Mouse (Mus musculus) midbrain, embryonic 14.5 days (tissue): ENCODE results near the gene Tbl1xr1. TPM values are rescaled to one million over a fixed set of nuclear protein-coding genes. Genes with fewer than 3 reads are reported as not detected.

Experiments
- ATAC-seq: fragments of 200-750 bp; cut with Nextera tagmentation; 2 replicates; pipeline ENCODE4 v1.8.0; 2017; ENCODE audit warnings: moderate number of reproducible peaks, moderate library complexity; ENCODE audit not compliant: low FRiP score, low TSS enrichment
- DNase-seq: peaks from one replicate; pipeline ENCODE4 v3.0.0-alpha.2; 2015
- H3K27ac ChIP-seq: fragments of 300-500 bp; sonication (generic); replicated peaks from 2 replicates; pipeline ENCODE4 v1.5.1; 2014; ENCODE audit warnings: mild to moderate bottlenecking, low read depth, low read length, moderate library complexity
- H3K27me3 ChIP-seq: fragments of 300-500 bp; sonication (generic); 2 replicates; pipeline ENCODE4 v1.6.1; 2014; ENCODE audit warnings: low read length, control low read depth, mixed read lengths; ENCODE audit not compliant: control insufficient read depth, insufficient read depth
- H3K36me3 ChIP-seq: fragments of 300-500 bp; sonication (generic); 2 replicates; pipeline ENCODE4 v1.6.1; 2014; ENCODE audit warnings: low read length, control low read depth; ENCODE audit not compliant: control insufficient read depth, insufficient read depth
- H3K4me1 ChIP-seq: fragments of 300-500 bp; sonication (generic); 2 replicates; pipeline ENCODE4 v1.6.1; 2014; ENCODE audit warnings: mild to moderate bottlenecking, antibody characterized with exemption, low read length, control low read depth; ENCODE audit not compliant: control insufficient read depth, insufficient read depth
- H3K4me2 ChIP-seq: fragments of 300-500 bp; sonication (generic); 2 replicates; pipeline ENCODE4 v1.6.1; 2014; ENCODE audit warnings: mild to moderate bottlenecking, low read length, moderate library complexity
- H3K4me3 ChIP-seq: fragments of 300-500 bp; sonication (generic); replicated peaks from 2 replicates; pipeline ENCODE4 v1.5.1; 2014; ENCODE audit warnings: low read depth, low read length
- H3K9ac ChIP-seq: fragments of 300-500 bp; sonication (generic); replicated peaks from 2 replicates; pipeline ENCODE4 v1.6.1; 2014; ENCODE audit warnings: mild to moderate bottlenecking, low read length, moderate library complexity
- H3K9me3 ChIP-seq: fragments of 300-500 bp; sonication (generic); 2 replicates; pipeline ENCODE4 v1.6.1; 2016; ENCODE audit warnings: low read length, control low read depth, mixed read lengths; ENCODE audit not compliant: control insufficient read depth
- WGBS: fragments of 180-500 bp; shearing (Covaris S2); extraction: QIAGEN DNeasy Blood & Tissue Kit; methylation state at CpG from one replicate; pipeline ENCODE4 v1.1.7; 2014; 5-methylcytosine and 5-hydroxymethylcytosine counted together
- polyA plus RNA-seq: library from polyadenylated mRNA; unstranded; fragments of >200 nt; fragmentation: Nextera tagmentation; extraction: Ambion mirVana; gene quantifications from 2 replicates; pipeline ENCODE4 v1.2.1, GENCODE M21; 2014

The Tbl1xr1 gene
- polyA plus RNA-seq, 1 experiment from 2014 or later = 26.2 TPM

DNA sequence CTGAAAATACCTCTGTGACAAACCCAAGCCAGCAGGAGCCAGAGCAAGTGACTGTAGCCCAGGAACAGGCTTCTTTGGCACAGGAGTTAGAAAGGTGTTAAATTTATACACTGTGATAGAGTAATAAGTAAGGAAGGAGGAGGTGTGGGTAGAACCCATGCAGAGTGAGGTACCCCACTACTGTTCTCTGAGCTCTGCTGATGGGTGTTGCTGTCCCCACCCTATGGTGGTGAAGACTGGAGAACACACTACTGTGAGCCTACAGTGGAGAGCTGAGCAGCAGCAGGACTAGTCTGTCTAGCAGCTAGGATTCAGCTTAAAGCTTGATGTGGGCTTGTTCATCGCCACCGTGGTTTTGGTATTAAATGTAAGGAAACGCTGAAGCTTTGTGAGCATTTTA is 86.5 kb downstream of the Tbl1xr1 start:
- H3K9me3 ChIP-seq = peaks cover 8% of the 10 kb centered on the region; the same call in 1 of the 2 replicates
- no peak overlapping the region for H3K27ac ChIP-seq
- 97% methylated on average over 3 of the region's 3 CpGs for WGBS
- ATAC-seq (no peak), DNase-seq (no peak)
- no peaks in the 10 kb centered on the region for H3K4me1 ChIP-seq
- no peak overlapping the region for H3K9ac ChIP-seq
- H3K4me3 ChIP-seq = no peak overlapping the region
- no peaks in the 10 kb centered on the region for H3K36me3 ChIP-seq
- no peak overlapping the region for H3K4me2 ChIP-seq
- H3K27me3 ChIP-seq = no peaks in the 10 kb centered on the region

DNA sequence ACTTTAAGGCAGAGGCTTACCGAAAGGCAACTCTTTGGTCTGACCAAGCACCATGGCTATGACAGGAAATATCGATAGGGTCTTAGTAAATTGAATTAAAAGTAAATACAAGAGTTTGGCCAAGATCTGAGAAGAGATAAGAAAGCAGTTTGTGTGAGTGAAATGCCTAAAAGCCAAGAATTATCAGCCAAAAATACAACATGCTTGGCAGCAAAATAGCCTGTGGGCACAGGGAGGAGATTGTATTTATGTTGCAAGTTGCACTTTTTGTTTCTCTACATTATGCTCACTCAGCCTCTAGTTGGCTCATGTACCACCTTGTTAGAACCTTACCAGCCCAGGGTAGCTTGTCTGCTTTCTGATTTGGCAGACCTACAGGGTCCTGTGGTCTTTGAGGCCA is 91.4 kb downstream of the Tbl1xr1 start:
- Histone ChIP-seq H3K27ac (no peak overlapping the region), H3K9me3 (no peaks in the 10 kb centered on the region), H3K4me3 (no peak overlapping the region), H3K9ac (no peak overlapping the region), H3K4me2 (no peak overlapping the region), H3K36me3 (no peaks in the 10 kb centered on the region), H3K4me1 (no peaks in the 10 kb centered on the region), H3K27me3 (no peaks in the 10 kb centered on the region)
- ATAC-seq = no peak
- DNase-seq = no peak
- WGBS = 98% methylated on average over 2 of the region's 2 CpGs

DNA sequence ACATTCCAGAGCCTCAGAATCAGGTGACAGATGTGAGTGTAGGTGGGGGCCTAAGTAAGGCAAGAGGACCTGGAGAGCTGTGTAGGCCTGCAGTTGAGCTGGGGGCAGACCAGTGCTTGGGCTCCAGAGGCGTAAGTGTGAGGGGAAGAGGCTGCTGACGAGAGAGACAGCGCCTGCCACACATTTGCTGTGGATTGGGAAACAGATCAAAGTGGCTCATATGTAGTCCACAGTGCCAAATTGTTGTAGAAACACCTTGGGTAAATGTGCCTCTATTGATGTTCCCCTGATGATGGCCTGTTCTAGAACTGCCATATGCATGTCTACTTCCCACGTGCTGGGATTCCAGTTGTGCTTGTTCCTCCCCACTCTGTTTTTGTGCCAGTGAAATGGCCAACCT is 92.0 kb downstream of the Tbl1xr1 start:
- H3K36me3 ChIP-seq = no peaks in the 10 kb centered on the region
- H3K9me3 ChIP-seq = no peaks in the 10 kb centered on the region
- H3K9ac ChIP-seq = no peak overlapping the region
- ATAC-seq = no peak
- WGBS = 90% methylated on average over 4 of the region's 4 CpGs
- no peak overlapping the region for H3K27ac ChIP-seq
- no peaks in the 10 kb centered on the region for H3K4me1 ChIP-seq
- no peak overlapping the region for H3K4me2 ChIP-seq
- DNase-seq = no peak
- H3K4me3 ChIP-seq = no peak overlapping the region
- no peaks in the 10 kb centered on the region for H3K27me3 ChIP-seq

DNA sequence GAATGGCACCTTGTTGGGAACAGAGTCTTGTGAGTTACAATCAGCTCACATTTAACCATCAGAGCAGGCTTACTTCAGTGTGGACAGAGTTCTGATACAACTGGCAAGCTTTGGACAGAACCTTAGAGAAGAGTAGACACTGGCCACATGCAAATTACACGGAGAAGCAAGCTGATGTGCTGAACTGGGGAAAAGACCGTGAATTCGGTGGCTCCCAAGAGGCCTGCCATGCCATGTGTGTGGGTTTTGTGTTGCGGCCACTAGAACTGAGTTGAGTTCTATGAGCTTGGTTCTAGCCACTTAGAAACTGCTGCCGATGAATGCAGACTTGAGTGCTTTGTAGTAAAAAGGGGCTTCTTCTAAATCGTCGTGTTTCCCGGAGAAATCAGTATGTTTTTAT is 95.1 kb downstream of the Tbl1xr1 start:
- 92% methylated on average over 8 of the region's 8 CpGs for WGBS
- no peak overlapping the region for H3K4me3 ChIP-seq
- H3K36me3 ChIP-seq = no peaks in the 10 kb centered on the region
- H3K27me3 ChIP-seq = no peaks in the 10 kb centered on the region
- no peaks in the 10 kb centered on the region for H3K4me1 ChIP-seq
- DNase-seq (no peak), ATAC-seq (no peak)
- no peaks in the 10 kb centered on the region for H3K9me3 ChIP-seq
- H3K27ac ChIP-seq = no peak overlapping the region
- no peak overlapping the region for H3K4me2 ChIP-seq
- no peak overlapping the region for H3K9ac ChIP-seq

DNA sequence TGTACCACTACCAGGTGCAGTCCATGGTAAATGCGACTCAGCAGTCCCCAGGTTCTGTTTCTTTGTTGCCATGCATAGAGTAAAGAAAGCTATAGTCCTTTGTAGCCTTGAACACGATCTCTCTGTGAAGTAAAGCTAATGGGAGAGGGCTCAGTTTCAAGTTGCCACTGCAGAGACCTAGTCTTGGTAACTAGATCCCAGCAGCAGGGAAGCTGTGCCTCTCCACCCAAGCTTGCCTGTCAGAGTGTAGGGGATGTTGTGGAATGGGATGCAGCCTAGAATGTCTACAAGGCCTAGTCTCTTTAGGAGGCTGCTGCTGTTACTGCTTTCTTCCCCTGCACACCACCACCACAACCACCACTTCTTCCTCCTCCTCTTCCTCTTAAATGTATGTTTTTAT is 96.0 kb downstream of the Tbl1xr1 start:
- WGBS = 67% methylated on average over 2 of the region's 2 CpGs
- no peak for ATAC-seq
- H3K9ac ChIP-seq = no peak overlapping the region
- H3K4me1 ChIP-seq = no peaks in the 10 kb centered on the region
- no peak overlapping the region for H3K4me2 ChIP-seq
- H3K4me3 ChIP-seq = no peak overlapping the region
- no peak overlapping the region for H3K27ac ChIP-seq
- no peak for DNase-seq
- no peaks in the 10 kb centered on the region for H3K36me3 ChIP-seq
- no peaks in the 10 kb centered on the region for H3K9me3 ChIP-seq
- no peaks in the 10 kb centered on the region for H3K27me3 ChIP-seq

DNA sequence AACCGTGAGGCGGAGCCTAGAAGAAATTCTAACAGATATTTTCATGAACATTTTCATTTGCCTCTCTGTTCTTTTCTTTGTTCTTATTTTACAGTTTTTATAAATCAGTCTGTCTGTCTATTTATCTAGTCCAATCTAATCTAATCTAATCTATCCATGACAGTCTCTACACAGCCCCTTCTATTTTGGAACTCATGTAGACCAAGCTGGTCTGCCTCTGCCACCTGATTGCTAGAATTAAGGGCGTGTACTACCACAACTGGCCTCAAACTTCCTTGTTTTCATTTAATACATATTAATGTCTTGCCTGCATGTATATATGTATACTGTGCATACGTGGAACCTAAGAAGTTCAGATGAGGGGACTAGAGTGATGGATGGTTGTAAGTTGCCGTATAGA is 96.7 kb downstream of the Tbl1xr1 start:
- no peaks in the 10 kb centered on the region for H3K27me3 ChIP-seq
- no peaks in the 10 kb centered on the region for H3K4me1 ChIP-seq
- no peaks in the 10 kb centered on the region for H3K36me3 ChIP-seq
- no peak overlapping the region for H3K27ac ChIP-seq
- no peak overlapping the region for H3K4me3 ChIP-seq
- 90% methylated on average over 5 of the region's 5 CpGs for WGBS
- no peaks in the 10 kb centered on the region for H3K9me3 ChIP-seq
- DNase-seq (no peak), ATAC-seq (no peak)
- no peak overlapping the region for H3K9ac ChIP-seq
- no peak overlapping the region for H3K4me2 ChIP-seq

DNA sequence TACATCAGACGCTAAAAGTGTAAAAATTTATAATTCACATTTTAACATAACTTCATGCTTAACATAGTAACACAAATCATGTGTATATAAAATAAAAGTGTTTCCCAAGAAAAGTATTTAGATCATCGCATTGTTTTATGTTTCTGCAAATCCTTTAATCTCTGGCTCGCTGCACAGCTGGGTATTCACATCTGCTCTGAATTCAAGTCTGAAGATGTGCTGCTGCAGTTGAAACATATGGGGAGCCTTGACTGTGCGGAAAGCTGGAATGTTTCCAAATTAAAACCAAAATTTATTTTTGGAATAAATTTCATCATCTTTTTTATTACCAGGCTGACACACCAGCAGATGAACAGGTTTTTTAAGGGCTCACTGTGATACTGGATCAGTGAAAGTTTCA is 97.8 kb downstream of the Tbl1xr1 start:
- 85% methylated on average over 4 of the region's 4 CpGs for WGBS
- H3K36me3 ChIP-seq = no peaks in the 10 kb centered on the region
- H3K4me3 ChIP-seq = no peak overlapping the region
- H3K4me1 ChIP-seq = no peaks in the 10 kb centered on the region
- H3K4me2 ChIP-seq = no peak overlapping the region
- H3K27me3 ChIP-seq = no peaks in the 10 kb centered on the region
- DNase-seq (no peak), ATAC-seq (no peak)
- no peaks in the 10 kb centered on the region for H3K9me3 ChIP-seq
- H3K9ac ChIP-seq = no peak overlapping the region
- H3K27ac ChIP-seq = no peak overlapping the region

DNA sequence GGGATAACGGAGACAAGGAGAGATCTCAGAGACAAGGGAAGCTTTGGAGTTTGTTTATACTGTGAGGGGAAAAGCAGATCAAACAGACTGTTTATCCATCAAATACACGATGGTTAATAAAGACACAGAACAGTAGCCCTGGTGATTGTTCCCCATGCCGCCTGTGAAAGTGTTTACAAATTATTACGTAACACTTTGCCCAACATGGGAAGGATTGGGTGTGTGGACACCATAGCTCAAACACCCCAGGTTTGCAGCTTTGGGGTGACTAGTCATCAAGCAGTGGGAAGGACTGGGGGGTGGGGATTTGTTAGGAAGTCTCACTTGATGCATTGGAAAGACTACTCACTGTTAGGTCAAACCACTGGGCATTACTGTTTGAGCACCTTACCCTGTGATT is 103.6 kb downstream of the Tbl1xr1 start:
- ATAC-seq = no peak
- Histone ChIP-seq H3K36me3 (no peaks in the 10 kb centered on the region), H3K4me1 (no peaks in the 10 kb centered on the region), H3K9me3 (no peaks in the 10 kb centered on the region), H3K27ac (no peak overlapping the region), H3K4me2 (no peak overlapping the region), H3K27me3 (no peaks in the 10 kb centered on the region), H3K4me3 (no peak overlapping the region), H3K9ac (no peak overlapping the region)
- 74% methylated on average over 4 of the region's 4 CpGs for WGBS
- no peak for DNase-seq

DNA sequence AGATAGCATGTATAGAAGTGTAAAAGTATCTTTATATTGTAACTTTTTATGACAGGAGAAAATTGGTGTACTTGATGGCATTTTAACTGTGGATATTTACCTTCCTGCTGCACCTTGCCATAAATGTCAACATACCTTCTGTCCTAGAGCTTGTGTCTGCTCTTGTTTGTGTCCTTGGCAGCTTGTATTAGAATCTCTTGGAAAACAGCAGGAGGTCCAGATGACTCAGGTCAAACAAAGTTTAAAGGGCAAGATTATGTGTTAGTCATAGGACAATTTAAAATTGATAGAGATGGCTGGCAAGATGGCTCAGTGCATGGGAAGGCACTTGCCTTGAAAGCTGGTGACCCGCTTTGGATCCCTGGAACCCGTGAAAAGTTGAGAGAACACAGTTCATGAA is 104.6 kb downstream of the Tbl1xr1 start:
- ATAC-seq = no peak
- H3K27ac ChIP-seq = no peak overlapping the region
- no peak overlapping the region for H3K4me2 ChIP-seq
- H3K4me1 ChIP-seq = no peaks in the 10 kb centered on the region
- H3K27me3 ChIP-seq = no peaks in the 10 kb centered on the region
- no peak overlapping the region for H3K9ac ChIP-seq
- H3K36me3 ChIP-seq = no peaks in the 10 kb centered on the region
- no peak for DNase-seq
- 95% methylated on average over 2 of the region's 2 CpGs for WGBS
- no peaks in the 10 kb centered on the region for H3K9me3 ChIP-seq
- no peak overlapping the region for H3K4me3 ChIP-seq
